Mouse (Mus musculus): Measurements from ENCODE around the gene Rtl10.
A peak's percentile ranks its signal among the peaks of the same experiment; 100 is the strongest.

The Rtl10 gene

GRCm38 (mm10) chr16:18498558-18498990 is at the start of gene Rtl10, which contains the start of gene Gnb1l:
Gene Rtl10, plus strand, starts transcription at chr16:18498901.
Gene Gnb1l, plus strand, starts transcription at chr16:18498713.
- DNase-seq (ENCODE audit: low read depth, low spot score): peak; percentile 98

- DNase-seq (ENCODE audit: low read depth, low spot score): no peak
These were observed 49.7 kb upstream of the Rtl10 start for GRCm38 (mm10) chr16:18449005-18449404.

- DNase-seq (ENCODE audit: low read depth, low spot score): no peak
These were observed 47.1 kb upstream of the Rtl10 start for GRCm38 (mm10) chr16:18451486-18452181.

DNA sequence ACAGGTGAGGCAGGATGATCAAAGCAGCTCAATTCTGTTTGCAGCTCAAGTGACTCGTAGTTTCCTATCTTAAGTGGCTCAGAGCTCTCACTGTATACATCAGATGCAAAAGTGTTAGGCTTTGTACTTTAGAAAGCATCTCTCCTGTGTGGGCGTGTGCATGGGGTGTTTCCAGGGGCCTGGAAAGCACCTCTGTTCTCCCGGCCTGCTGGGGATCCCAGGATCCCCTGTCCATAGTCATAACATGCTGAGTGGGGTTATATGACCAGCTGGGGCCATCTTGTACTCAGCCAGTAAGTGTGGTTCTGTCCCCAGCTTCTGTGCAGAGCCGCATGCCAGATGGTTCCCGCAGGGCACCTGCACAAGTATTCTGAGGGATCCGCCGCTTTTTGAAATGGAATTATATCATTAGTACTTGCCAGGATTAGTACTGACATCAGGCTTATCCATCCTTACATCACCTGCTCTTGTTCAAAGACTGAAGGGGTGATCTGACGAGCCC is 46.3 kb upstream of the Rtl10 start:
- DNase-seq (ENCODE audit: low read depth, low spot score): peak; percentile 23

DNA sequence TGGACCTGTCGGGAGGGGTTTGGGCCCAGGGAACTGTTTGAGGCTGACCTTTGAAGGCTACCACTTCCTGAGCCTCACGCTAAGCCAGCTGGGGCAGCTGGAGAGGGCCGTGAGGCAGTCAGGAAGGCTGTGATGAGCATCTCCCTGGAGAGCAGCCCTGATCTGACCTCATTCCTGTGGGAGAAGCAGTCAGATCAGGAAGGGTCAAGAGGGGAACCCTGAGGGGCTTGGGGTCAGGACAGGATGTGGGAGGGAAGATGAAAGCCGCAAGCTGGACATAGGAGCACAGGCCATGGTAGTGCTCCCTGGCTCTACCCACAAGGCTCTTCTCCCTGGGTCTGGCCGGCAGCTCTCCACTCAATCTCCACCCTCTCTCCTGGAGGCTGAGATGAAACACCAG is 44.9 kb upstream of the Rtl10 start:
- no peak for DNase-seq (ENCODE audit: low read depth, low spot score)

- DNase-seq (ENCODE audit: low read depth, low spot score): no peak
These were observed 43.3 kb upstream of the Rtl10 start for GRCm38 (mm10) chr16:18455407-18455806.

DNA sequence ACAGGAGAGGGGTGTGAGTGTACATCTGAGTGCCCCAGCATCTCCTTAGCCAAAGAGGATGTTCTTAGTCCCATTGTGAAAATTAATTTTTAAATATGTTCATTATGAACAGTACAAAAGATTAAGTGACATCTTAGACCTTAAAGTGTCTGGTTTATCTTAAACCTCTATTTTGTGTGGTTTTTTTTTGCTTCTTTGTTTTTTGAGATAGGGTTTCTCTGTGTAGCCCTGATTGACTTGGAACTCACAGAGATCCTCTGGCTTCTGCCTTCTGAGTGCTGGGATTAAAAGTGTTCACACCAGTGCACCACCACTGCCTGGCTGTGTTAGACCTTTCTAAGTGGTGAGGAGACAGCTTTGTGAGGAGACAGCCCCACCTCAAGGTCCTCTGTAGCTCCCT is 40.0 kb upstream of the Rtl10 start:
- peak; percentile 8 for DNase-seq (ENCODE audit: low read depth, low spot score)

DNA sequence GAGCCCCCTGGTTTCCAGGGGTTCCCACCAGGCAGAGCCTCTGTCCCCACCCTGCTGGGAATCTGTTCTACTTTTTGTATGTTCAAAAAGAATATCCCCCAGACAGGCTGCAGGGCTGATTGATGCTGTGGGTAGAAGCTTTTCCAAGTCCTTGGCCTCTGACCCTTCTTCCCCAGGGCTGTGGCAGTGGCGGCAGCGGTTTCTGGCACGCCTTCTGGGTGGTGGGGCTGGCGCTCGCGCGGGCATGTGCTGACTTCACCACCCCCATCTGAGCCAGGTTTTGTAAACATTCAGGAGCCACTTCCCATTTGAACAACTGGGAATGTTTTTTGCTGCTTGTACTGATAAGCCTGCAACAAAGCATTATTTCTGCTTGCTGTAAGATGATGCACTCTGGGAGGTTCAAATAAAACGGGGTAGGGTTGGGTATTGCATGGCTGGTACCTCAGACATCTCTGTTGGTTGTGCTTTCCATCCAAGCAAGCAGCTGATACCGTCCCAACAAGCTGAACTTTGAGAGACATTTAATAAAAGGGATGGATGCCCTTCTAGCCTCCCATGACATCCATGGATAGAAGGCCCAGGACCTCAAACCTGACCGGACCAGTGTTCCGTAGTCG is 39.3 kb upstream of the Rtl10 start:
- DNase-seq (ENCODE audit: low read depth, low spot score): peak; percentile 36

DNA sequence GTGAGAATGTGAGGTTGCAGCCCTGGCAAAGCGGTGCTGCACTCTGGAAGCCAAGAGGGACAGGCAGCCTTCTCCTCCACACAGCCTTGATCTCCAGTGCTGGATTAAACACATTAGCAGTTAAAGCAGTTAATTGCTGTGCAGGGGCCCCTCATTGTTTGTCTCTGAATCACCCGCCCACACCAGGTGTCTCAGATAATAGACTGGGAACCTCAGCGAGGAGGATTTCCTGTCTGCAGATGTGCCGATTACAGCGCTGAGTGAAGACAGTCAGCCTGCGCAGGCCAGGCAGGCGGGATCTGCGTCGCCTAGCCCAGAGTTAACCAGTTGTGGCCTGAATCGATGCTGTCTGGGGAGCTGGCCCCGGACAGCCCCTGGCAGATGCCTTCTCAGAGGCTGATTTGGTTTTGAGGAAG is 38.7 kb upstream of the Rtl10 start:
- DNase-seq (ENCODE audit: low read depth, low spot score): peak; percentile 89

- DNase-seq (ENCODE audit: low read depth, low spot score): no peak
These were observed 37.9 kb upstream of the Rtl10 start for GRCm38 (mm10) chr16:18460826-18461225.

DNA sequence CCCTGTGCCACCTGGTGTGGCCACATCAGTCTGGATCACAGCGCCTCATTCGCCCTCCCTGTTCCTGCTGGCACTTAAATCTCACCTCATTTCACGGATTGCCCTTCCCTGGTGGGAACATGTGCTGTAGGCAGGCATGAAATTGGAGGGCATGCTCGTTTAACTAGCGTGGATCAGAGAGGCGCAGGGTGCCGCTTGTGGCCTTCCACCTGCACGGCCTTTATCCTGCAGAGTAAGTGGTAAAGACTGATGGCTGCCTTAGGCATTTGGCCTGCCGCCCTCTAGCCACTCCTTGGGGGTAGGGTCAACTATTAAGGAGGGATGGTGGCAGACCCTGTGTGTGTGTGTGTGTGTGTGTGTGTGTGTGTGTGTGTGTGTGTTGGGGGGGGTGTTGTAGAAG is 36.7 kb upstream of the Rtl10 start:
- no peak for DNase-seq (ENCODE audit: low read depth, low spot score)

DNA sequence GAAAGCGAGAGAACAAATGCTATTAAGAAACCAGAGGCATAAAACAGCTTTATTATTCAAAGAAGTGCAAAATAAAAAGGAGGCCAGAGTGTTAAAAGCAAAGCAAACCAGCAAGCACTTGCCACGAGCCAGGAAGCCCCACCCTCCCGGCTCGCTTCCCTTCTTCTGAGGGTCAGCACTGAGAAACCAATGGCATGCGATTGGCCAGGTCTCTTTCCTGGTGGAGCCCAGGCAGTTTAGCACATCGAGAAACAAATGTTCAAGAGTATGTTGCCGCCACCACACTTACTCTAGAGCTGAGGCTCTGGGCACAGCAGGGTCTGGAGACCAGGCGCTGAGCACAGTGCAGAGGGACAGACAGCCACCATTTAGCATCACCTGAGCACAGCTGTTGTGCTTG is 36.1 kb upstream of the Rtl10 start:
- peak; percentile 34 for DNase-seq (ENCODE audit: low read depth, low spot score)

GRCm38 (mm10) chr16:18464271-18464670 is 34.4 kb upstream of the Rtl10 start:
- DNase-seq (ENCODE audit: low read depth, low spot score): no peak

DNA sequence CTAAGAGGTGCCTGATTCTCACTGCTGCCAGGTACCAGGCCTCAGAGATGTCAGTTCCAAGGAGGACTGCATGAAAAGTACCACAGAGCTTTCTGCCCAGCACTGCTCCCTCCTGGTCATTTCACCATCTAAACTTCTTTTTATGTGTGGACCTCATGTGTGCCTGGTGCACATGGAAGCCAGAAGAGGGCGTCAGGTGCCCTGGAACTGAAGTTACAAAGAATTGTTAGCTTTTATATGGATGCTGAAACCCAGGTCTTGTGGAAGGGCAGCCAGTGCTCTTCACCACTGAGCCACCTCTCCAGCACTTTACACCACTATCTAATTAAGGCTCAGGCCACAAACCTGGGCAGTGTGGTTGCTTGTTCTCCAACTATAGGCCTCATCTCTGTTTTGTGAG is 27.9 kb upstream of the Rtl10 start:
- DNase-seq (ENCODE audit: low read depth, low spot score): no peak

DNA sequence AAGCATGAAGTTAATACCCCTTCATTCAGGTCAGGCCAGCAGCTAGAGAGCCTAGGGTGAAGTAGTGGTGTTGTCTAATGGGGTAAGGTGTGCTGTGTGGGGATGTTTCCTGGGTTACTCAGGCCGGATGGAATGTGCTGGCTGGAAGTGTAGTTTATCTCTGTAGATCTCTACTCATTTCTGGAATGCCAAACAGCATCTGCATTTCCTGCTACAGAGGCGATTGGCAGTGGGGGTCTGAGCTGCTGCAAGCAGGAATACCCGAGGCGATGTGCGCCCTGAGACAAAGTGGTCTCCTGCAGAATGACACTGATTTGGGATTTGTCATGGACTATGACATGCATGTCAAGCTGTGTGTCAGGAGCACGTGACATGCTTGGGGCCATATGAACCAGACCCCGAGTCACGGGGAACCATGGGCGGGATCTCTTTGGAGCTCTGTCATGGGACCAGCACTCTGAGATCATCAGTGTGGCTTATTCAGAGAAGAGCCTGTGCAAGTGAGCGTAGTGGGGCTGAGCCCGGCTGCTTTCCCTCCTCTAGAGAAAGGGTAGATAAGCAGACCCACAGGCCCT is 27.2 kb upstream of the Rtl10 start:
- DNase-seq (ENCODE audit: low read depth, low spot score): no peak

- no peak for DNase-seq (ENCODE audit: low read depth, low spot score)
These were observed 26.7 kb upstream of the Rtl10 start for GRCm38 (mm10) chr16:18471976-18472375.

DNA sequence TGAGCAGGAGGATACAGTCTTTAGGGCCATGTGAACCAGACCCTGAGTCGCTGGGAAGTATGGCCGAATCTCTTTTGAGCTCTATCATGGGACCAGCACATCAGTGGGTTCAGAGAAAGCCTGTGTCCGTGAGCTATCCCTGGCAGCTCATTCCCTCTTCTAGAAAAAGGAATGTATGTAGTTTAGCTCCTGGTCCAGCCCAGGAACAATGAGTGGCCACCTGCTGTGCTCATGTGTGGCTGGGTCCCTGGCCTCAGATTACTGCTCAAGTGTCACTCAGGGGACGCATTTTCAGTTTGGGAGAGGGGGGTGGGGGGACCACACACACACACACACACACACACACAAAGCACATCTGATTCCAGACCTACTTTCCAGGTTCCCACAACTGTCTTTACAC is 26.3 kb upstream of the Rtl10 start:
- DNase-seq (ENCODE audit: low read depth, low spot score): no peak

DNA sequence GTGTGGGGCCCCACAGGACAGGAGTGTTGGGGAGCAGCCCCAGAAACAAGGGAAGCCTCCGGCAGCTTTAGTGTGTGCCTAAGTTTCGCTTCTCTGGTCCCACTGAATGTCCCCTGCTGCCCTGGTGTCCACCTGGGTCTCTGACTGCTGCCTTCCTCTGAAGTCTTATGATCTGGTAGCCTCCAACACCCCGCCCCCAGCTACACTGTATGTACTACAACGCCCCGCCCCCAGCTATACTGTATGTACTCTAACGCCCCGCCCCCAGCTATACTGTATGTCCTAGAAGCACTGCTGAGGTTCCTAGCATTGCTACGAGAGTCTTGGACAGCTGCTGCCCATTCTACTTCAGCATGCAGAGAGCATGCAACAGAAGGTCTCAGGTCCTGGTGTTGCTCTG is 25.7 kb upstream of the Rtl10 start:
- DNase-seq (ENCODE audit: low read depth, low spot score): no peak

DNA sequence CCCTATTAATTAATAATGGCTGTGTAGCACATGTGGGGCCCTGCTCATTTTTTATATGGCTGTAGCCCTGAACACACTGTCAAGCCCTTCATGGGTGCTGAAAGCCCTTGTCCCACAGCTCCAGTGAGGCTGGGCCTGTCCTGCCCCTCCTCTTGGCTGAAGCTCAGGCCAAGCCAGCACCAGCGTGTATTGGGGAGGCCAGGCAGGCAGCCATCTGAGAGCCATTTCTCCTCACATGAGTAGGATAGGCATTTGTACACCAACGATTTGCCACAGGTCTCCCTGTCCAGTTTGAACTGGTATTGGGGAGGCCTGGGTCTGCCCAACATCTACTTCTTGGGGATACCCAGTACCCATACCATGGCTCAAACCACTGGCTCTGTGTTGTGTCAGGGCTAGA is 24.7 kb upstream of the Rtl10 start:
- DNase-seq (ENCODE audit: low read depth, low spot score): no peak

DNA sequence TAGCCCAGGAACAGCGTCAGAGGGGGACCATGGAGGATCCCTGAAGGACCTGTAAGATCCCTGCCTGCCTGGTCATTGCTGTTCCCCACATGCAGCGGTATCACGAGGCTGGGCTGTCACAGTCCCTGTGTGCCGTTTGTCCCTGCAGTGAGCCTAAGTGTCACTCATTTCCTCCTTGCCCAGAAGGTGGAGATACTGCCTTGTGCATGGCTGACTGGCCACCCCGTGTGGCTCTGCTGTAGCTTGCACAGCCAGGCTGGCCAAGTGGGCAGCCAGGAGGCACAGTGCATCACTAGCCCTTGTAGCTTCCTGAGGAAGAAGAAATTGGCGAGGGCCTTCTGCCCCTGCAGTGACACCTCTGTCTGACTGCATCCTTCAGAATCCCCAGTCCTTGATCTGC is 20.7 kb upstream of the Rtl10 start:
- DNase-seq (ENCODE audit: low read depth, low spot score): no peak

DNA sequence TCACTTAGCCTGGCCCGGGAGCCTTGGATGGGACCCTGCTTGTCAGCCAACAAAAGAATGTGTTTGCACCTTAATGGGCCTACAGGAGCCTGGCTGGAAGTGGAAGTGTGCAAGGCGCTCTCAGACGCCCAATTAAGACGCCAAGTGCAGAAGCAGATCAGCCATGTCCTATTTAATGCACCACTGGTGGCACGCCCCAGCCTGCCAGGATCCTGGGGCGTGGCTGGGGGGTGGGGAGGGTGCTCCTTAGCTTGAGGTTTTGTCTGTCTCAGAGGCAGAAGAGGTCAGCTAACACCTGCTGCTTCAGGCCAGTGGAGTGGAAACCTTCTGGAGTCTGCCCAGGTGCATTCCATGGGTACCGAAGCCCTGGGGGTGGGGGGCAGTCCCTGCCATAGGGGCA is 19.0 kb upstream of the Rtl10 start:
- DNase-seq (ENCODE audit: low read depth, low spot score): no peak

- no peak for DNase-seq (ENCODE audit: low read depth, low spot score)
These were observed 17.7 kb upstream of the Rtl10 start for GRCm38 (mm10) chr16:18480933-18481485.

GRCm38 (mm10) chr16:18482431-18482830 is 16.3 kb upstream of the Rtl10 start:
- DNase-seq (ENCODE audit: low read depth, low spot score): no peak

All from CD4-positive, CD25-positive, alpha-beta regulatory T cell, adult 2 months (primary cell).